Mouse (Mus musculus) G1E-ER4 (cell line): ENCODE data around the gene Arhgap10. TPM values are rescaled to one million over a fixed set of nuclear protein-coding genes. Genes with fewer than 3 reads are reported as not detected.

Source experiments
- GATA1 ChIP-seq: IDR thresholded peaks from one replicate; pipeline ENCODE4 v1.8.0; 2012; ENCODE audit warnings: low read length, inconsistent platforms
- polyA plus RNA-seq: library from polyadenylated mRNA; stranded (reverse); fragments of >175 nt; gene quantifications from 2 replicates; pipeline ENCODE4 v1.2.3, GENCODE M21; 2012

Gene Arhgap10
- 20.2 and 21.0 TPM in 2 replicates for polyA plus RNA-seq

- TF ChIP-seq GATA1, result no peak
Measured at GRCm38 (mm10) chr8:77517301-77518200, at the start of gene Arhgap10. Arhgap10 (minus strand) TSS chr8:77517953.

DNA sequence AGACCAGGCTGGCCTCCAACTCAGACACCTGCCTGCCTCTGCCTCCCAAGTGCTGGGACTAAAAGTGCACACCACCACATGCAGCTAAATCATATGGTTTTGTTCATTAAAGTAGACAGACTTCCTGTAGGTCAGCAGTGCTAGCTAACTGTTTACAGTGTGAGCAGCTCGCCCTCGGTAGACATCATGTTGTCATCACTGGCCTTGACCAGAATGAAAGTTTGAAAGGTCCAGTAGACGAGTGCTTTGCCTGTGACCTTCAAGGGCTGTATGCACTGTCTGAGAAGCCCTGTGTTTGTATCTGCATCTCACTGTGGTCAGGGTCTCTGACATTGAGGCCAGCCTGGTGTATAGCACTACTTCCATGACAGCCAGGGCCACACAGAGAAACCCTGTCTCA is 43.7 kb upstream of the Arhgap10 start:
- no peak for TF ChIP-seq GATA1

- no peak for TF ChIP-seq GATA1
Measured at GRCm38 (mm10) chr8:77552491-77552890, 34.7 kb upstream of the Arhgap10 start.

DNA sequence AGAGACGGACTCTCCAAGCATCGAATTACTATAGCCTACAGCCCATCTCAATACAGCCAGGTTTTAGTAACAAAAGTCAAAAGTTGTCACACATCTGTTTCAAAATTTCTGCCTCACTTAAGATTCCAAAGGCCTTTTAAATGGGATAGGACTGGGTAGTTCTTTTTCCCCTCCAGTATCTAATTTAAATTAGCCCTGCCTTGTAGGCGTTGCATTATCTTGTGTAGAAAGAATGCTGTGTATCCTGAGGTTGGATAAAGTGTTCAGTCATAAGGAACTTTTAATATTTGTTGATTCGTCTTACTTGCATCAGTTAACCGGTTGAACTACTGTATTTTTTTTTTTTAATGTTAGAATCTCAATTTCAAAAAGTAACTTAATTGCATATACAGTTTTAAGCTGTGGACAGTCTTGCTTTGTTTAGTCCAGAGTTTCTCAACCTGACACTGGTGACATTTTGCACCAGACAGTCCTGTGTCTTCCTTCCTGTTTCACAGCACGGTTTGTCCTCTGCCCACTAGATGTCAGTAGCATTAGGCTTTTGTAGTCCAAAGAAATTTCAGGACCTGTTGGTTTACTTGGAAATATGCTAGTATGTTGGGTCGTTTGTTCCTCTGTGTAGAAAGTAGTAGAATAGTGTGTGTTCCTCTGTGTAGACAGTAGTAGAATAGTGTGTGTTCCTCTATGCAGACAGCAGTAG is 32.3 kb upstream of the Arhgap10 start:
- TF ChIP-seq GATA1, result no peak

- TF ChIP-seq GATA1, result no peak
Measured at GRCm38 (mm10) chr8:77549121-77549706, 31.5 kb upstream of the Arhgap10 start, which contains the start of gene Prmt9. Prmt9 (plus strand) TSS chr8:77549397.

DNA sequence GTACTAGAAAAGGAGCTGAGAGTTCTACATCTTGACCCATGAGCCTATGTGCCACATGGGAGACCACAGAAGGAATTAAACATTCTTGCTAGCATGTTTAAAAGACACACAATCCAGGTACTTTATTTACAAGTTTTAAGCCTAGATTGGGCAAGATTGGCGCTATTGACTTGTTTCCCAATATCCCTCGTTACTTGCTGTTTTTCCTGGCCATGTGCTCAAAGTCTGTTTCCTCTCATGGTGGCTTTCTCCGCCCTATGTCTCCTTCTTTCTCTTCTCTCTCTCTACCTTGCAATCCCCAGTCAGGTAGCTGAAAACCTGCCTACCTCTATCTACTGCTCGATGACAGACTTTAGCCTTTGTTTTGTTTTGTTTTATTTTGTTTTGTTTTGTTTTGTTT is 27.9 kb upstream of the Arhgap10 start:
- no peak for TF ChIP-seq GATA1

GRCm38 (mm10) chr8:77544428-77544827 is 26.7 kb upstream of the Arhgap10 start:
- peak; percentile 66 for TF ChIP-seq GATA1

GRCm38 (mm10) chr8:77543152-77543777 is 25.5 kb upstream of the Arhgap10 start:
- TF ChIP-seq GATA1, result no peak

GRCm38 (mm10) chr8:77538256-77538655 is 20.5 kb upstream of the Arhgap10 start:
- no peak for TF ChIP-seq GATA1

DNA sequence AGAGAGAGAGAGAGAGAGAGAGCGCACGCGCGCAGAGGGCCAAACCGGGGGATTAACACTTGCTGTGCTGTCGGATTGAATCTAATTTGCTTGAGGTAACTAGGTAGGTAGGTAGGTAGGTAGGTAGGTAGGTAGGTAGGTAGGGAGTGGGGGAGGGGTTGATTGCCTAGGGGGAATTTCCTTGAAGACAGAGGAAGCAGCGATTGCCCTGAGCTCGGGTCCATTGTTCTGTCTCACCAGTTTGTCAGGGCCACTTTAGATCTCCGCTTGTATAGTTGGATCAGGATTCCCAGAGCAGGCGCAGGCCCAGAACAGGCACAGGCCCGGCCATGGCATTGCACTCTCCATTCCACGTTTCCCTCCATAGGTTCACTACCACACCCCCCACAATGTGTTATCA is 19.1 kb upstream of the Arhgap10 start:
- TF ChIP-seq GATA1, result no peak

DNA sequence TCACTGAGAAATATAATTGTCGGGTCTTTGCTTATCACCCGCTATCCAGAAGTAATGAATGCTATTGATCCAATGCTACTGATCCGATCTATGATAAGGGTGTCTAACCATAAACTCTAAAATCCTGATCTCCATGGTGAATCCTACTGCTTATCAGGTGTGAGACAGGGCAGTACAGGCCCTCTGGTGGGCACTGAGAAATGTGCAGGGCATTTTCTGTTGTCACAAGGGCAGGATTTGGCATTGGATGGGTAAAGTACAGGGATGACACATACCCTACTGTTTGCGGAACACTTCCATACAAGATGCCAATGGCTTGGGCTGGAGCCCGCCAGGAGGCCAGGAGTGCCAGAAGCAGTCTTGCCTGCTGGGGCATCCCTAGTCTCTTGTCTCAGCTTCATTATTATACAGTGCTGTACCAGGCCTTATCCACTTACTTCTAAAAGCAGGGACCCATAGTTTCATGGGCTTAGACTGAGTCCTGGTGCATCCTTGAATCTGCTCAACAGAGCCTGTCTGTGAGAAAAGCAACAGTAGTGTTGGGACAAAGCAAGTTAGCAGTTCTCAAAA is 17.4 kb upstream of the Arhgap10 start:
- TF ChIP-seq GATA1, result peak; percentile 10

- TF ChIP-seq GATA1, result peak; percentile 79
Measured at GRCm38 (mm10) chr8:77534358-77534992, 16.7 kb upstream of the Arhgap10 start.

- no peak for TF ChIP-seq GATA1
Measured at GRCm38 (mm10) chr8:77526130-77526529, 8.4 kb upstream of the Arhgap10 start.

DNA sequence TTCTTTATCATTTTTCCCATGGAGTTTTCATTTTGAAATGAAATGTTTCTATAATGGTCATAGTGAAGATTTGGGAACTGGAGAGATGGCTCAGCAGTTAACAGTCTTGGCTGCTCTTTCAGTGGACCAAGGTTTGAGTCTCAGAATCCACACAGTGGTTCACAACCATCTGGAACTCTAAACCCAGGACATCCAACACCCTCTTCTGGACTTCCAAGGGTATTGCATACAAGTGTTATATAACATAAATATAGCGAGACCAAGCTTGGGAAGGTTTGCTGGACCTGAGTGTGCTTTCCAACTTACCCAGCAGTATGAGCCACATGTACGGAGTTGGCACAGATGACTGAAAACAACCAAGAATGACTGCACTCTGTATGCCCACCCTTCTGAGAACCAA is 7.2 kb upstream of the Arhgap10 start:
- TF ChIP-seq GATA1, result no peak
